Mouse (Mus musculus): ENCODE measurements around the gene Ccr2. TPM values are rescaled to one million over a fixed set of nuclear protein-coding genes. Genes with fewer than 3 reads are reported as not detected.
"Not testable (repeated sequence)": the region's sequence is repeated elsewhere in the genome, so short reads cannot be mapped to it uniquely, and the experiment has no call there.

Ccr2 gene
- polyA plus RNA-seq, 1 experiment from 2014 or later = 0.31 TPM

- no peak for ATAC-seq (ENCODE audit: low FRiP score)
- H3K27me3 ChIP-seq (ENCODE audit: control insufficient read depth, insufficient read depth, low read length) = no peaks in the 10 kb centered on the region
- WGBS = 88% methylated on average over 1 of the region's 1 CpGs
Measured at GRCm38 (mm10) chr9:124112591-124113239, 11.0 kb downstream of the Ccr2 start.

GRCm38 (mm10) chr9:124113777-124114176, 12.0 kb downstream of the Ccr2 start:
- WGBS = 88% methylated on average over 1 of the region's 1 CpGs
- Histone ChIP-seq H3K27ac (no peak overlapping the region), H3K36me3 (replicated peaks; ENCODE audit: control insufficient read depth, insufficient read depth) (no peaks in the 10 kb centered on the region), H3K4me3 (replicated peaks; ENCODE audit: low read length) (no peak overlapping the region), H3K4me2 (replicated peaks) (no peak overlapping the region), H3K9ac (no peak overlapping the region), H3K27me3 (ENCODE audit: control insufficient read depth, insufficient read depth, low read length) (no peaks in the 10 kb centered on the region), H3K4me1 (replicated peaks; ENCODE audit: control insufficient read depth, insufficient read depth, low read length) (no peaks in the 10 kb centered on the region), H3K9me3 (ENCODE audit: control insufficient read depth, low read length) (no peaks in the 10 kb centered on the region)
- DNase-seq (ENCODE audit: low spot score) (no peak), ATAC-seq (ENCODE audit: low FRiP score) (no peak)

More at GRCm38 (mm10) chr9:124112591-124113239, 11.0 kb downstream of the Ccr2 start:
- Histone ChIP-seq H3K27ac (no peak overlapping the region), H3K4me1 (replicated peaks; ENCODE audit: control insufficient read depth, insufficient read depth, low read length) (no peaks in the 10 kb centered on the region), H3K4me2 (replicated peaks) (no peak overlapping the region), H3K36me3 (replicated peaks; ENCODE audit: control insufficient read depth, insufficient read depth) (no peaks in the 10 kb centered on the region), H3K9me3 (ENCODE audit: control insufficient read depth, low read length) (no peaks in the 10 kb centered on the region), H3K4me3 (replicated peaks; ENCODE audit: low read length) (no peak overlapping the region), H3K9ac (no peak overlapping the region)
- no peak for DNase-seq (ENCODE audit: low spot score)

GRCm38 (mm10) chr9:124118489-124118888, 16.7 kb downstream of the Ccr2 start:
- H3K9ac ChIP-seq = no peak overlapping the region
- 100% methylated on average over 1 of the region's 1 CpGs for WGBS

DNA sequence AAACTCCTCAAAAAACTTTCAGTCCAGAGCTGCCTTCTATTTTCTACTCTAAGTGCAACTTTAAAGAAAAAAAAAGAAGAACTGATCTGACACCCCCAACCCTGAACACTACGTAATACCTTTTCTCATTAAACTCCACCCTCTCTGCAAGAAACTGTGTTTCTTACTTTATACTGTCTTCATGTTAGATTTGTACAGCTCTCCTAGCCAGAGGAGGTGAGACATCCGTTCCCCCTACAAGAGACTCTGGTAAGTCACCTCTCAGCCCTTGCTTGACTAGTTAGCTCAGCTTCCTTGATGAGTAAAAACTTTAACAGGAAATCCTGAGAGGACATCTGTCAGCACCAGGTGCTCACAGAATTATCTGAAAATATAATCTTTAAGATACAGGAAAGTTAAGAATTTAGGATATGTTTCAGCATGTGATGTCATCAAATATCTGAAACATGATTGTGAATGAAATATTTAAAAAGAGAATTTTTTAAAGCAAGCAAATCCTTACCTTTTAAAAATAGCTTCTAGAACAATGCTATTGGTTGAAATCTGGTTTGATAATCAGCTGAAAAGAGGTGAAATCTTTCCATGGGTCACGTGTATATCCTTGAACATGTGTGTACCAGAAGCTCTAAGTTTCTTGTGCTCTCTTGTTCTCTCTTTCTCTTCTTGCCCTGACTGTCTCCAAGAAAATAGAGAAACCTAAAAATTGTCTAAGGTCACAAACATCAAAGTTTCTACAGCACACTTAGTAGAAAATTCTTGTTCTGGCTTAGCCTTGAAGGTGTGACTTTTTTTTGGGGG, 19.8 kb downstream of the Ccr2 start, which contains the start of gene Ccr5:
TSS of gene Ccr5 (plus strand) at position 157 of the 798 bp plus-strand sequence.
- WGBS = 85% methylated on average over 3 of the region's 3 CpGs
- no peak for DNase-seq (ENCODE audit: low spot score)
- H3K9me3 ChIP-seq (ENCODE audit: control insufficient read depth, low read length) = no peaks in the 10 kb centered on the region
- no peak within 1 kb of the TSS for H3K27ac ChIP-seq
- no peaks in the 10 kb centered on the region for H3K4me1 ChIP-seq (replicated peaks; ENCODE audit: control insufficient read depth, insufficient read depth, low read length)
- no peak within 1 kb of the TSS for H3K9ac ChIP-seq
- no peak for ATAC-seq (ENCODE audit: low FRiP score)
- H3K4me3 ChIP-seq (replicated peaks; ENCODE audit: low read length) = no peak within 1 kb of the TSS
- no peak within 1 kb of the TSS for H3K4me2 ChIP-seq (replicated peaks)
- H3K27me3 ChIP-seq (ENCODE audit: control insufficient read depth, insufficient read depth, low read length) = no peaks in the 10 kb centered on the region
- no peaks in the 10 kb centered on the region for H3K36me3 ChIP-seq (replicated peaks; ENCODE audit: control insufficient read depth, insufficient read depth)

More at GRCm38 (mm10) chr9:124118489-124118888, 16.7 kb downstream of the Ccr2 start:
- ATAC-seq (ENCODE audit: low FRiP score) (no peak), DNase-seq (ENCODE audit: low spot score) (no peak)
- H3K27ac ChIP-seq = no peak overlapping the region
- H3K9me3 ChIP-seq (ENCODE audit: control insufficient read depth, low read length) = no peaks in the 10 kb centered on the region
- H3K4me3 ChIP-seq (replicated peaks; ENCODE audit: low read length) = no peak overlapping the region
- no peaks in the 10 kb centered on the region for H3K36me3 ChIP-seq (replicated peaks; ENCODE audit: control insufficient read depth, insufficient read depth)
- no peak overlapping the region for H3K4me2 ChIP-seq (replicated peaks)
- no peaks in the 10 kb centered on the region for H3K27me3 ChIP-seq (ENCODE audit: control insufficient read depth, insufficient read depth, low read length)
- no peaks in the 10 kb centered on the region for H3K4me1 ChIP-seq (replicated peaks; ENCODE audit: control insufficient read depth, insufficient read depth, low read length)

- no peak for ATAC-seq (ENCODE audit: low FRiP score)
- DNase-seq (ENCODE audit: low spot score) = no peak
- Histone ChIP-seq H3K4me2 (replicated peaks) (no peak overlapping the region), H3K27ac (no peak overlapping the region), H3K9ac (no peak overlapping the region), H3K4me1 (replicated peaks; ENCODE audit: control insufficient read depth, insufficient read depth, low read length) (no peaks in the 10 kb centered on the region), H3K27me3 (ENCODE audit: control insufficient read depth, insufficient read depth, low read length) (no peaks in the 10 kb centered on the region), H3K9me3 (ENCODE audit: control insufficient read depth, low read length) (no peaks in the 10 kb centered on the region), H3K36me3 (replicated peaks; ENCODE audit: control insufficient read depth, insufficient read depth) (no peaks in the 10 kb centered on the region), H3K4me3 (replicated peaks; ENCODE audit: low read length) (no peak overlapping the region)
- 80% methylated on average over 11 of the region's 11 CpGs for WGBS
Measured at GRCm38 (mm10) chr9:124125576-124125975, 23.8 kb downstream of the Ccr2 start.

GRCm38 (mm10) chr9:124126373-124126772, 24.6 kb downstream of the Ccr2 start:
- no peak overlapping the region for H3K9ac ChIP-seq
- no peaks in the 10 kb centered on the region for H3K9me3 ChIP-seq (ENCODE audit: control insufficient read depth, low read length)
- WGBS = 69% methylated on average over 5 of the region's 5 CpGs
- no peak overlapping the region for H3K4me3 ChIP-seq (replicated peaks; ENCODE audit: low read length)
- no peaks in the 10 kb centered on the region for H3K4me1 ChIP-seq (replicated peaks; ENCODE audit: control insufficient read depth, insufficient read depth, low read length)
- ATAC-seq (ENCODE audit: low FRiP score) (no peak), DNase-seq (ENCODE audit: low spot score) (no peak)
- H3K4me2 ChIP-seq (replicated peaks) = no peak overlapping the region
- H3K27me3 ChIP-seq (ENCODE audit: control insufficient read depth, insufficient read depth, low read length) = no peaks in the 10 kb centered on the region
- H3K27ac ChIP-seq = no peak overlapping the region
- H3K36me3 ChIP-seq (replicated peaks; ENCODE audit: control insufficient read depth, insufficient read depth) = no peaks in the 10 kb centered on the region

- no peak for ATAC-seq (ENCODE audit: low FRiP score)
- Histone ChIP-seq H3K36me3 (replicated peaks; ENCODE audit: control insufficient read depth, insufficient read depth) (no peaks in the 10 kb centered on the region), H3K4me2 (replicated peaks) (no peak overlapping the region), H3K27me3 (ENCODE audit: control insufficient read depth, insufficient read depth, low read length) (no peaks in the 10 kb centered on the region), H3K9me3 (ENCODE audit: control insufficient read depth, low read length) (no peaks in the 10 kb centered on the region), H3K4me1 (replicated peaks; ENCODE audit: control insufficient read depth, insufficient read depth, low read length) (no peaks in the 10 kb centered on the region), H3K9ac (no peak overlapping the region), H3K27ac (no peak overlapping the region), H3K4me3 (replicated peaks; ENCODE audit: low read length) (no peak overlapping the region)
- WGBS = 74% methylated on average over 4 of the region's 4 CpGs
- no peak for DNase-seq (ENCODE audit: low spot score)
Measured at GRCm38 (mm10) chr9:124127412-124127811, 25.7 kb downstream of the Ccr2 start.

- Histone ChIP-seq H3K9me3 (ENCODE audit: control insufficient read depth, low read length) (no peaks in the 10 kb centered on the region), H3K9ac (no peak overlapping the region), H3K27me3 (ENCODE audit: control insufficient read depth, insufficient read depth, low read length) (no peaks in the 10 kb centered on the region), H3K4me1 (replicated peaks; ENCODE audit: control insufficient read depth, insufficient read depth, low read length) (no peaks in the 10 kb centered on the region), H3K27ac (no peak overlapping the region), H3K4me3 (replicated peaks; ENCODE audit: low read length) (no peak overlapping the region), H3K4me2 (replicated peaks) (no peak overlapping the region), H3K36me3 (replicated peaks; ENCODE audit: control insufficient read depth, insufficient read depth) (no peaks in the 10 kb centered on the region)
- DNase-seq (ENCODE audit: low spot score) (peak; percentile 82), ATAC-seq (ENCODE audit: low FRiP score) (no peak)
- 0% methylated on average over 1 of the region's 1 CpGs for WGBS
Measured at GRCm38 (mm10) chr9:124128379-124128778, 26.6 kb downstream of the Ccr2 start.

DNA sequence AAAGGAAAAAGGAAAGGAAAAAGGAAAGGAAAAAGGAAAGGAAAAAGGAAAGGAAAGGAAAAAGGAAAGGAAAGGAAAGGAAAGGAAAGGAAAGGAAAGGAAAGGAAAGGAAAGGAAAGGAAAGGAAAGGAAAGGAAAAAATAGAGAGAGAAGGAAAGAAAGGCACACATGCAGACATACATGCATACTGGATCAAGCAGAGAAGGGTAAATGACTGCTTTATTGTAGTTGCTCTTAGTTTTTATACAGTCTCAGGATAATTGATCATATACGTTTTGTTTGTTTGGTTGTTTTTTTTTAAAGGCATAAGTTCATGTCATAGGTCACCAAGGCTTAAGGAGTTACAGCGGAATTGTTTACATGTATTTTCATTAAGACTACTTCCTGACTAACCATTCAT, 31.1 kb downstream of the Ccr2 start:
- H3K4me2 ChIP-seq (replicated peaks); H3K27me3 ChIP-seq (ENCODE audit: control insufficient read depth, insufficient read depth, low read length); H3K4me1 ChIP-seq (replicated peaks; ENCODE audit: control insufficient read depth, insufficient read depth, low read length); ATAC-seq (ENCODE audit: low FRiP score); H3K27ac ChIP-seq; H3K9me3 ChIP-seq (ENCODE audit: control insufficient read depth, low read length); DNase-seq (ENCODE audit: low spot score); H3K9ac ChIP-seq; H3K4me3 ChIP-seq (replicated peaks; ENCODE audit: low read length); H3K36me3 ChIP-seq (replicated peaks; ENCODE audit: control insufficient read depth, insufficient read depth): not testable (repeated sequence)
- 82% methylated on average over 2 of the region's 2 CpGs for WGBS

Measured in hindbrain, embryonic 14.5 days (tissue).